Mouse (Mus musculus) liver, embryonic 14.5 days (tissue): ENCODE data around the gene Rdh9. TPM values are rescaled to one million over a fixed set of nuclear protein-coding genes. Genes with fewer than 3 reads are reported as not detected.
A peak's percentile ranks its signal among the peaks of the same experiment; 100 is the strongest.
"Not testable (repeated sequence)": the region's sequence is repeated elsewhere in the genome, so short reads cannot be mapped to it uniquely, and the experiment has no call there.

Experiments
- ATAC-seq: fragments of 200-750 bp; cut with Nextera tagmentation; 2 replicates; pipeline ENCODE4 v1.8.0; 2017; ENCODE audit warnings: moderate number of reproducible peaks, mild to moderate bottlenecking, moderate library complexity; ENCODE audit not compliant: insufficient read depth
- DNase-seq, 3 experiments: peaks; one replicate each; pipeline ENCODE4 v3.0.0-alpha.2; 2012 to 2013; ENCODE audit warnings: low read depth in 3 of 3, low spot score in 3 of 3
- H3K27ac ChIP-seq: fragments of 300-500 bp; sonication (generic); 2 replicates; pipeline ENCODE4 v1.5.1; 2014; ENCODE audit warnings: moderate library complexity, mild to moderate bottlenecking, control low read depth, inconsistent platforms
- H3K27me3 ChIP-seq: fragments of 300-500 bp; sonication (generic); 2 replicates; pipeline ENCODE4 v1.6.1; 2014; ENCODE audit warnings: mild to moderate bottlenecking, low read length, moderate library complexity; ENCODE audit not compliant: control insufficient read depth, insufficient read depth
- H3K36me3 ChIP-seq: fragments of 300-500 bp; sonication (generic); replicated peaks from 2 replicates; pipeline ENCODE4 v1.6.1; 2014; ENCODE audit warnings: low read depth; ENCODE audit not compliant: control insufficient read depth, insufficient read depth
- H3K4me1 ChIP-seq, 2 experiments: fragments of 200-500 bp in 1 of 2; fragments of 300-500 bp in 1 of 2; sonication (generic) in 1 of 2; replicated peaks; 2 replicates each; pipeline ENCODE4 v1.6.1; 2012 to 2014; ENCODE audit warnings: antibody characterized with exemption in 1 of 2, inconsistent platforms in 1 of 2, low read length in 1 of 2; ENCODE audit not compliant: control insufficient read depth in 2 of 2, insufficient read depth in 2 of 2
- H3K4me2 ChIP-seq: fragments of 300-500 bp; sonication (generic); 2 replicates; pipeline ENCODE4 v1.6.1; 2014; ENCODE audit warnings: low read depth, mild to moderate bottlenecking, control low read depth, moderate library complexity
- H3K4me3 ChIP-seq, 2 experiments: fragments of 200-500 bp in 1 of 2; fragments of 300-500 bp in 1 of 2; sonication (generic) in 1 of 2; 2 replicates each; pipeline ENCODE4 v1.5.1; 2012 to 2014; ENCODE audit warnings: low read depth in 2 of 2, low read length in 2 of 2, mild to moderate bottlenecking in 2 of 2, control low read depth in 1 of 2, inconsistent platforms in 1 of 2, moderate library complexity in 1 of 2; ENCODE audit not compliant: insufficient read depth in 1 of 2
- H3K9ac ChIP-seq: fragments of 300-500 bp; sonication (generic); replicated peaks from 2 replicates; pipeline ENCODE4 v1.6.1; 2014; ENCODE audit warnings: mild to moderate bottlenecking, control low read depth, moderate library complexity
- H3K9me3 ChIP-seq: fragments of 300-500 bp; sonication (generic); 2 replicates; pipeline ENCODE4 v1.6.1; 2016; ENCODE audit warnings: low read length, mixed read lengths; ENCODE audit not compliant: control insufficient read depth
- CTCF ChIP-seq: IDR thresholded peaks from 2 replicates; pipeline ENCODE4 v1.5.1; 2016; ENCODE audit warnings: antibody characterized with exemption, low read depth, control low read depth
- EP300 ChIP-seq: IDR thresholded peaks from 2 replicates; pipeline ENCODE4 v1.6.1; 2016; ENCODE audit warnings: antibody characterized with exemption, low read depth
- WGBS: fragments of 180-500 bp; shearing (Covaris S2); extraction: QIAGEN DNeasy Blood & Tissue Kit; methylation state at CpG from one replicate; pipeline ENCODE4 v1.1.7; 2014; ENCODE audit not compliant: insufficient replicate concordance; 5-methylcytosine and 5-hydroxymethylcytosine counted together
- polyA plus RNA-seq, 2 experiments: library from polyadenylated mRNA; depleted of rRNA in 1 of 2; stranded (reverse) in 1 of 2; unstranded in 1 of 2; fragments of >200 nt; fragmentation: Nextera tagmentation in 1 of 2; extraction: Ambion mirVana in 1 of 2; gene quantifications; 2 replicates each; pipeline versions ENCODE4 v1.2.1 to v1.2.3; 2012 to 2014

The Rdh9 gene
- polyA plus RNA-seq, 2 experiments: 0.07 TPM; not detected in 1

GRCm38 (mm10) chr10:127755770-127756468 is 20.3 kb upstream of the Rdh9 start:
- Histone ChIP-seq H3K9ac (no peak overlapping the region), H3K4me3 (peak overlapping the region in 1 of 2 experiments; percentile 10; a peak in 2 of 4 replicates), H3K27me3 (no peaks in the 10 kb centered on the region), H3K9me3 (no peaks in the 10 kb centered on the region), H3K36me3 (no peaks in the 10 kb centered on the region), H3K4me1 (peaks cover 10 to 27% of the 10 kb centered on the region in 2 experiments), H3K4me2 (peak overlapping the region; percentile 47), H3K27ac (no peak overlapping the region)
- WGBS: 15% methylated on average over 18 of the region's 18 CpGs
- DNase-seq (no peak), ATAC-seq (peak; percentile 29; the same call in 1 of the 2 replicates)
- no peak for TF ChIP-seq EP300
- TF ChIP-seq CTCF: no peak

- Histone ChIP-seq H3K4me2 (no peak within 1 kb of the TSS), H3K4me3 (no peak within 1 kb of the TSS), H3K4me1 (peaks cover 10 to 28% of the 10 kb centered on the region in 2 experiments), H3K9ac (no peak within 1 kb of the TSS), H3K9me3 (no peaks in the 10 kb centered on the region), H3K36me3 (no peaks in the 10 kb centered on the region), H3K27ac (no peak within 1 kb of the TSS), H3K27me3 (no peaks in the 10 kb centered on the region)
- ATAC-seq (peak; percentile 38; the same call in 1 of the 2 replicates), DNase-seq (no peak)
- no peak for TF ChIP-seq CTCF
- no peak for TF ChIP-seq EP300
- WGBS: 55% methylated on average over 9 of the region's 9 CpGs
These were observed 16.7 kb upstream of the Rdh9 start, which contains the start of the genes Rdh1 and Rdh16f1 for GRCm38 (mm10) chr10:127759181-127760110. Gene Rdh1, plus strand, starts transcription at chr10:127759721. Gene Rdh16f1, plus strand, starts transcription at chr10:127759787.

- not testable (repeated sequence) for ATAC-seq, H3K9ac ChIP-seq, H3K36me3 ChIP-seq, H3K4me3 ChIP-seq, DNase-seq, H3K27ac ChIP-seq, H3K9me3 ChIP-seq, H3K4me2 ChIP-seq, H3K27me3 ChIP-seq
- WGBS: 59% methylated on average over 10 of the region's 10 CpGs
- H3K4me1 ChIP-seq: peaks cover 0 to 10% of the 10 kb centered on the region in 2 experiments; a peak in 2 of 4 replicates
These were observed 13.3 kb upstream of the Rdh9 start for GRCm38 (mm10) chr10:127762926-127763325.

GRCm38 (mm10) chr10:127763914-127764680 is 12.1 kb upstream of the Rdh9 start:
- TF ChIP-seq EP300 (no peak), CTCF (no peak)
- no peak overlapping the region for H3K9ac ChIP-seq
- ATAC-seq (peak; percentile 63), DNase-seq (no peak)
- H3K36me3 ChIP-seq: no peaks in the 10 kb centered on the region
- H3K4me1 ChIP-seq: peaks cover 0 to 10% of the 10 kb centered on the region in 2 experiments; a peak in 2 of 4 replicates
- no peaks in the 10 kb centered on the region for H3K9me3 ChIP-seq
- 53% methylated on average over 12 of the region's 12 CpGs for WGBS
- no peak overlapping the region for H3K27ac ChIP-seq
- H3K27me3 ChIP-seq: no peaks in the 10 kb centered on the region
- H3K4me3 ChIP-seq: no peak overlapping the region
- no peak overlapping the region for H3K4me2 ChIP-seq
